Mouse (Mus musculus): ENCODE data around the gene Prom1.

Gene Prom1

DNA sequence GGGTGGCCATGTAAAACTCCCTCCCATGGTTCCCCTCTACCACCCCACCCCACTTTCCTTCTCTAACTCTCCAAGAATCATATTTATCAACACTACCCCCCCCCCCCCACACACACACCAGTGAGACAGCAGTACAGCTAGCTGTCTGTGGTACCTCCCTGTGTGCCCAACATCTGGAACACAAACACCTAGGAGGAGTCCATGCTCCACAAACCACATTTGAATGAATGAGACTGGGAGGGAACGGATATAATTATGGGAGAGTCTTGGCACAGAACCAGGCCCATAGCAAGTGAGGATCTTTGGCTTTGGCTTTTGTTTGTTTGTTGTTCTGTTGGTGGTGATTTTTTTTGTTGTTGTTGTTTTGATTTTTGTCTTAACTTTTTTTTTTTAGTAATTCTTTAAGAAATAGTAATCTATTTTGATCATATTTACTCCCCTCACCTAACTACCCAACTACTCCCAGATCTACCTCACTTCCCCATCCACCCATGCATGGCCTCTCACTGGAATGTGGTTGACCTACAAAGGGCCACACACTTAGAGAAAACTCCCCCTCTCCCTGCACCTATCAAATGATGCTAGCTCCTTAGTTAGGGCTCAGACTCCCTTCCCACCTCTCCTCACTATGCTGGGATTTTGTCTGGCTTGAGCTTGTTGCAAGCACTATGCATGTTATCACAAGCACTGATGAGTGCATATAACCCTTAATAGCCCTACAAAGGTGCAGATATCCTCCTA lies 124.8 kb downstream of the Prom1 start:
- no peak for DNase-seq (ENCODE audit: low read depth, low spot score)

- no peak for DNase-seq (ENCODE audit: low read depth, low spot score)
These were observed 127.7 kb downstream of the Prom1 start for GRCm38 (mm10) chr5:43974166-43974565.

- no peak for DNase-seq (ENCODE audit: low read depth, low spot score)
These were observed 130.7 kb downstream of the Prom1 start for GRCm38 (mm10) chr5:43971156-43971555.

DNA sequence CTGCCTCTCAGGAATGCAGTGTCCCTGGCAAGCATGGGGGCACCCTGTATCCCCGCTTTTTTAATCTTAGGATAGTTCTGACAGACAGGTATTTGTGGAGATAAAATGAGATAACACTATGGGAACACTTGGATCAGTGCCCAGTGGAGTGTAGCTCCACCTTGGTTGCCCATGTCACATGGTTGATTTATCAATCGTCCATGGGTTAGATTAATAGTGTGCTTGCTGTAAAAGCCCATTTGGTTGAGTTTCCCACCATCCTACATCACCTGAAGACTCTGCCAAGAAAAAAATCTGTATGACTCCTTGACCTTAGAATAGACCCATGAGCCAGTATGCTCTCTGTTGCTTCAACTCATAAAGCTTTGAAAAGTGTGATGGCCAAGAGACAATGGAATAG lies 131.3 kb downstream of the Prom1 start:
- no peak for DNase-seq (ENCODE audit: low read depth, low spot score)

- peak; percentile 73 for DNase-seq (ENCODE audit: low read depth, low spot score)
These were observed 133.2 kb downstream of the Prom1 start for GRCm38 (mm10) chr5:43968634-43969033.

GRCm38 (mm10) chr5:43961056-43961455 lies 140.8 kb downstream of the Prom1 start:
- DNase-seq (ENCODE audit: low read depth, low spot score), result no peak

- no peak for DNase-seq (ENCODE audit: low read depth, low spot score)
These were observed 141.9 kb downstream of the Prom1 start for GRCm38 (mm10) chr5:43959884-43960440.

DNA sequence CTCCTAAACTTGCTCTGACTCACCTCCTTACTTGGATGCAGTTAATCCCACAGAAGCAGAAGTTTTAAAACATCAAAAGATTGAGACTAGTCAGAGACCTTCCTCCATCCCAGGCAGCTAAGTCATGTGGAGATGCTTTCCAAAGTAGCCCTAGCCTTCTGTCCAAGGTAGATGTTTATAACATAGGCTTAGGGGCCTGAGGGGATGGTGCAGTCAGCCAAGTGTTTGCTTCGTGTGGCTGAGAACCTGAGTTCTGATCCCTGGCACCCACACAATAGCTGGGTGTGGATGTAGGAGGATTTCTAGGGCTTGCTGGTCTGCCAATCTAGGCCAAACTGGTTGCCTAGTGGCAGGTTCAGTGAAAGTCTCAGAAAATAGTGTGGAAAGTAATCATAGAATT lies 148.6 kb downstream of the Prom1 start:
- DNase-seq (ENCODE audit: low read depth, low spot score), result no peak

DNA sequence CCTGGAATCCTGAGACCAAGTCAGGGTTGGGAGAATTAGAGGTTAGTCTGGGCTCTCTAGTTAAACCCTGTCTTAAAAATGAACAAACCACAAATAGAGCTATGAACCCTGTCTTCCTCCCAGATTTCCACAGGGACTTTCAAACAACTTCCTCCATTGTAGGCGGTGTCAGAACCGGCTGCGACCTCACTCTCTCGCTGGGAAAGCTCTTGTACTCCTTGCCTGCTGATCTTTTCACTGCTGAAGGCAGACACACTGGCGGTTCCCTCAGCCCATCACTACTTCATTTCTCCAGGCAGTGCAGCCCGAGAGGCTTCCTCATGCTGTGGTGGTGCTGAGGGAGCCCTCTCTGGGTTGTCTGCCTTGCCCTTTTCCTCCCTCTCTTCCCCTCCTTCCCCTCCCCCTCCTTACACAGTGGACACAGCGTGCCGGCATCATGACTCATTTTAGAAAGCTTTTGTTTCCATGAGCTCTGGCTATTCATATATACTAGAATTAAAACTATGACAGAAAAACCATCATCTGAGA lies 153.0 kb downstream of the Prom1 start:
- DNase-seq (ENCODE audit: low read depth, low spot score), result peak; percentile 48

DNA sequence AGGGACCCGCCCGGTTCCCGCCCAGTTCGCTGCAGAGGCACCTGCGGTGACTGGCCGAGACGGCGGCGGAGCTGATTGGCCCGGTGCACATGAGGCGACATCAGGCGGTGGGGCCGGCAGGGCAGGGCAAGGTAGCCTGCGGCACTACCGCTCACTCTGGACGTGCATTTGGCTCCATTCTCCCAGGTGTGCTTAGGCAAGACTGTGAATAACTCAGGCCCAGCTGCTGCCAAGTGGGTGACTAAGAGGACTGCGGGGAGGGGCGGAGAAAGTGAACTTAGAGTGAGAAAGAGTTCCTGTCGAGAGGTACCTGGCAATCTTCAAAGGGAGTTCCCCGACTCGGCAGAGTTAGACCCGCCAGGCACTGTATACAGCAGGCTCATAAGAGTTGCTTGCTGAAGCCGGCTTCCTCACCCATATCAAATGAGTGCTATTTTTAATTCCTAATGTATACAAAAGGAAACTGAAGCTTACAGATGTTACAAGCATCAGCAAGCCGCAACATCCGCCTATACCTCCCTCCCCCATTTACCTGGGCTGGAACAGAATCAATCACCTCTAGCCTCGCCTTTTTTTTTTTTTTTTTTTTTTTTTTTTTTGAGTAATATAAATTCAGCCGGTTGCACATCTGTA lies 153.6 kb downstream of the Prom1 start:
- DNase-seq (ENCODE audit: low read depth, low spot score), result peak; percentile 93

- peak; percentile 16 for DNase-seq (ENCODE audit: low read depth, low spot score)
These were observed 154.4 kb downstream of the Prom1 start for GRCm38 (mm10) chr5:43947330-43947977.
